ENCODE assay signal across 7 mouse cellular contexts in the genomic region with DNA sequence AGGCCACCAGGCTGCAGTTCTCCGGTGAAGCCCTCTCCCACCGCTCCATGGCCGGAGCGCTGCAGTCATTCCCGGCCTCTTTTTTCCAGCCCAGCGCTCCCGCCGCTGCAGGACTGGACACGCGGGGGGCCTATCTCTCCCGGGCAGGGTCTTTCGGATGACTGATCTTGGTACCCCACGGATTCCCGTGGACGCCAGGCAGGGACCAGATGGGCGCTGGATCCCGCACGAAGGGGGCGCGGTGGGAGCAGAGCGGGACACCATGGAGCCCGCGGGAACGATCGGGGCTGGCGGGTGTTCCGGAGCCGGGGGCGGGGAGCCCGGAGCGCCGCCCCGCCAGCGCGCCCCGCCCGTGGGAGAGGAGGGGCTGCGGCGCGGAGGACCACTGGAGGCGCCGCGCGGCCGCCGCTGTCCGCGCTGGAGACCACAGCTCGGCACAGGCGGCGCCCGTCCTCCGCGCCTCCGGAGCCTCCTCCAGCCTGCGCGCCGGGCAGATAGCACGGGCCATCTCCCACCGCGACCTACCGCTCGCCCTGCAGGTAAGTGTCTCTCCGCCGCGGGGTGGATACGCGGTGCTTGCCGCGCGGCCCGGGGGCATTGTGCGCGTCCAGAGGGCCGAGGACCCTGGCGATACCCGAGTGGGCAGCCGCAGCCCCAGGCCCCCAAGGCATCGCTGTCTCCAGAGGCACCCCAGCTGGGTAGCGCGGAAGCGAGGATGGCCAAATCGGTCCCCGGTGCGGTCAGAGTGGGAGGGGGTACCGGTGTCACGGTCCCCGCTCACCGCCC. TPM values are rescaled to one million over a fixed set of nuclear protein-coding genes. Genes with fewer than 3 reads are reported as not detected.
DNase-seq lines count a peak whose midpoint lies in the region; ATAC-seq lines count a peak whose summit lies in the region.

A gene (plus strand): TSS at position 358 of the 786 bp plus-strand sequence.

- 0 out of 2 replicates have a peak, but pooled peaks cover 4% of the 10 kb centered on the region for H3K4me1 ChIP-seq in intestine, embryonic 14.5 days (replicated peaks; ENCODE audit: control insufficient read depth, insufficient read depth, low read length)

- peak within 1 kb of the TSS; percentile 86 for H3K4me2 ChIP-seq in intestine, embryonic 14.5 days (ENCODE audit: low read length)

- peak within 1 kb of the TSS; percentile 75 for H3K4me3 ChIP-seq in intestine, embryonic 14.5 days (ENCODE audit: low read depth, low read length)

- no peaks in the 10 kb centered on the region for H3K9me3 ChIP-seq in intestine, embryonic 14.5 days (ENCODE audit: control insufficient read depth, low read length)

- peak within 1 kb of the TSS; percentile 69 for H3K9ac ChIP-seq in intestine, embryonic 14.5 days (ENCODE audit: low read length)

- H3K27ac ChIP-seq in intestine, embryonic 14.5 days (ENCODE audit: low read depth): peak within 1 kb of the TSS; percentile 82

- ATAC-seq in intestine, embryonic 14.5 days (replicated peaks; ENCODE audit: low FRiP score, low TSS enrichment, low read depth): peak; percentile 93
- ATAC-seq in megakaryocyte progenitor cell, adult 5-6 weeks (replicated peaks; ENCODE audit: poor library complexity): peak; percentile 53

- peak; percentile 86 for DNase-seq in adrenal gland, postnatal 10 days
- DNase-seq in embryo, embryonic 10.5 days (ENCODE audit: low spot score): peak; percentile 83
- peak; percentile 61 to 72 for DNase-seq in gastrocnemius, postnatal 36 days
- DNase-seq in intestine, embryonic 14.5 days (ENCODE audit: low spot score): peak; percentile 88
- peak; percentile 67 to 73 for DNase-seq in left cerebral cortex, postnatal 14 days (ENCODE audit: low spot score in 2 of 2)
- DNase-seq in right cerebral cortex, postnatal 36 days (ENCODE audit: low spot score in 2 of 2): peak; percentile 49 to 53

- WGBS in intestine, embryonic 14.5 days: 0% methylated on average over 74 of the region's 89 CpGs

- intact Hi-C loops in gastrocnemius, postnatal 36 days (cut with DNase I): loop anchor here (1.0 kb wide), 1 partner anchor 134 kb away; no protein-coding TSS in a partner anchor
- intact Hi-C loops in left cerebral cortex, postnatal 14 days (cut with DNase I): no loop called here

- H3K27me3 ChIP-seq in intestine, embryonic 14.5 days (replicated peaks; ENCODE audit: control insufficient read depth, insufficient read depth, low read length): peaks cover 7% of the 10 kb centered on the region; the same call in 1 of the 2 replicates

- no peaks in the 10 kb centered on the region for H3K36me3 ChIP-seq in intestine, embryonic 14.5 days (ENCODE audit: control insufficient read depth, insufficient read depth, low read length)

RNA-seq across cellular contexts. Expression of the gene that starts here (rescaled TPM):
- 10 to 100 TPM; 12.0 to 15.2 TPM for total RNA-seq in adrenal gland, postnatal 10 days (2021)
- 10 to 100 TPM; 33.8 to 36.3 TPM for total RNA-seq in gastrocnemius, postnatal 36 days (2021)
- polyA plus RNA-seq in intestine, embryonic 14.5 days (2014; fragmentation: Nextera tagmentation; extraction: Ambion mirVana): 8.9 and 10.9 TPM in 2 replicates
- total RNA-seq in left cerebral cortex, postnatal 14 days (2021): 10 to 100 TPM; 44.2 to 49.4 TPM
- 0.05 TPM in 1 of 2 replicates, not detected in the other for total RNA-seq in megakaryocyte progenitor cell, adult 5-6 weeks (2015)
- total RNA-seq in megakaryocyte progenitor cell, adult 5-6 weeks (2017): not detected in 2 replicates

Comparison
In these comparisons a context has a peak if more than half of its experiments do, and no peak if none do; other contexts are left out.
1. Peak in every context shown above with its lines: DNase-seq, ATAC-seq, H3K4me3 ChIP-seq and H3K27ac ChIP-seq.
2. RNA of the gene that starts here (total RNA-seq): 44.2 to 49.4 TPM in left cerebral cortex, postnatal 14 days, 33.8 to 36.3 TPM in gastrocnemius, postnatal 36 days and 12.0 to 15.2 TPM in adrenal gland, postnatal 10 days; 0.05 TPM in megakaryocyte progenitor cell, adult 5-6 weeks; every median in the first group is over 10 times any median in the second.
3. Peak in ATAC-seq in megakaryocyte progenitor cell, adult 5-6 weeks; RNA of the gene not detected or under 1 TPM.